Mouse (Mus musculus): ENCODE data around the gene Dupd1.

Gene Dupd1

GRCm38 (mm10) chr14:21714486-21714885 is at the start of gene Dupd1:
Gene Dupd1, minus strand, starts transcription at chr14:21714576.
- DNase-seq (ENCODE audit: low spot score): no peak

GRCm38 (mm10) chr14:21763736-21764135 is 49.4 kb upstream of the Dupd1 start:
- no peak for DNase-seq (ENCODE audit: low spot score)

GRCm38 (mm10) chr14:21761560-21761959 is 47.2 kb upstream of the Dupd1 start:
- DNase-seq (ENCODE audit: low spot score): no peak

GRCm38 (mm10) chr14:21753367-21753766 is 39.0 kb upstream of the Dupd1 start:
- no peak for DNase-seq (ENCODE audit: low spot score)

GRCm38 (mm10) chr14:21752411-21752810 is 38.0 kb upstream of the Dupd1 start:
- DNase-seq (ENCODE audit: low spot score): no peak

GRCm38 (mm10) chr14:21750881-21751542 is 36.6 kb upstream of the Dupd1 start, which contains the start of gene Dusp13:
Gene Dusp13, minus strand, starts transcription at chr14:21751181.
- peak; percentile 60 for DNase-seq (ENCODE audit: low spot score)

GRCm38 (mm10) chr14:21750008-21750880 is 35.9 kb upstream of the Dupd1 start, which contains the start of gene Samd8:
Gene Samd8, plus strand, starts transcription at chr14:21750531.
- peak; percentile 79 for DNase-seq (ENCODE audit: low spot score)

- peak; percentile 45 for DNase-seq (ENCODE audit: low spot score)
These were observed 33.9 kb upstream of the Dupd1 start for GRCm38 (mm10) chr14:21748142-21748870.

- DNase-seq (ENCODE audit: low spot score): no peak
These were observed 33.2 kb upstream of the Dupd1 start for GRCm38 (mm10) chr14:21747436-21748141.

- no peak for DNase-seq (ENCODE audit: low spot score)
These were observed 32.5 kb upstream of the Dupd1 start for GRCm38 (mm10) chr14:21746846-21747245.

- DNase-seq (ENCODE audit: low spot score): no peak
These were observed 31.9 kb upstream of the Dupd1 start for GRCm38 (mm10) chr14:21746251-21746650.

GRCm38 (mm10) chr14:21745149-21745548 is 30.8 kb upstream of the Dupd1 start:
- no peak for DNase-seq (ENCODE audit: low spot score)

GRCm38 (mm10) chr14:21744169-21744568 is 29.8 kb upstream of the Dupd1 start:
- no peak for DNase-seq (ENCODE audit: low spot score)

GRCm38 (mm10) chr14:21742441-21742840 is 28.1 kb upstream of the Dupd1 start:
- DNase-seq (ENCODE audit: low spot score): no peak

GRCm38 (mm10) chr14:21741786-21742185 is 27.4 kb upstream of the Dupd1 start:
- peak; percentile 72 for DNase-seq (ENCODE audit: low spot score)

- no peak for DNase-seq (ENCODE audit: low spot score)
These were observed 26.9 kb upstream of the Dupd1 start for GRCm38 (mm10) chr14:21741314-21741713.

GRCm38 (mm10) chr14:21740345-21740744 is 26.0 kb upstream of the Dupd1 start:
- DNase-seq (ENCODE audit: low spot score): no peak

GRCm38 (mm10) chr14:21733131-21733905 is 18.9 kb upstream of the Dupd1 start:
- no peak for DNase-seq (ENCODE audit: low spot score)

- no peak for DNase-seq (ENCODE audit: low spot score)
These were observed 15.6 kb upstream of the Dupd1 start for GRCm38 (mm10) chr14:21729936-21730335.

- no peak for DNase-seq (ENCODE audit: low spot score)
These were observed 14.8 kb upstream of the Dupd1 start for GRCm38 (mm10) chr14:21729031-21729732.
